Mouse (Mus musculus): ENCODE results near the gene Trex2. TPM values are rescaled to one million over a fixed set of nuclear protein-coding genes. Genes with fewer than 3 reads are reported as not detected.
"Not testable (repeated sequence)": the region's sequence is repeated elsewhere in the genome, so short reads cannot be mapped to it uniquely, and the experiment has no call there.

The Trex2 gene
- polyA plus RNA-seq, 1 experiment from 2014 or later: not detected

GRCm38 (mm10) chrX:73410880-73411517 lies 24.1 kb downstream of the Trex2 start, which contains the start of gene Zfp92:
Gene Zfp92 (plus strand): TSS chrX:73411096.
- Histone ChIP-seq H3K9ac (replicated peaks; ENCODE audit: low read depth, low read length) (no peak within 1 kb of the TSS), H3K4me3 (ENCODE audit: low read depth, low read length) (peak within 1 kb of the TSS; percentile 11; the same call in 1 of the 2 replicates), H3K4me1 (ENCODE audit: control insufficient read depth, insufficient read depth, low read length) (no peaks in the 10 kb centered on the region), H3K9me3 (ENCODE audit: control insufficient read depth, low read depth, low read length) (no peaks in the 10 kb centered on the region), H3K27ac (ENCODE audit: low read length) (no peak within 1 kb of the TSS), H3K36me3 (ENCODE audit: control insufficient read depth, insufficient read depth, low read length) (no peaks in the 10 kb centered on the region), H3K27me3 (ENCODE audit: control insufficient read depth, insufficient read depth, low read length) (no peaks in the 10 kb centered on the region), H3K4me2 (replicated peaks; ENCODE audit: low read depth, low read length) (peak within 1 kb of the TSS; percentile 40)
- no peak for ATAC-seq (ENCODE audit: insufficient number of reproducible peaks, insufficient read depth, low FRiP score, low read depth)
- WGBS: 20% methylated on average over 20 of the region's 20 CpGs

DNA sequence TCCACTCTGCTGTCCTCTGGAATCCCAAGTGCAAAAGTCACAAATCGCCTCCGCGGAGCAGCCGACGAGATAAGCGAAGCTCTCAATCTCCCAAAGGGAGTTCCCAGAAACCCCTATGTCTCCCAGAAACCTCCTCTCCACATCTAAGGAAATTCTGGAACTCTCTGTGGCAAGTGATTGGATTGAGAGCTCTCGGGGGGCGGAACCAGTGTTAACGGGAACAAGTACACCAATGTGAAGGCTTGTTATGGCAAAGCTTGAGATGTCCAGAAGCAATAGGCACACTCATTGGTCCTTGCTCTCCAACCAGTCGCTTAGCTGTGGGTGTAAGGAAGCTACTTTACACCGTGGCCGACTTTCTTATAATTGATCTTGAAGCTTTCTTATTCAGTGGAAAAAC lies 33.5 kb downstream of the Trex2 start:
- 93% methylated on average over 12 of the region's 12 CpGs for WGBS
- H3K36me3 ChIP-seq (ENCODE audit: control insufficient read depth, insufficient read depth, low read length): no peaks in the 10 kb centered on the region
- no peak overlapping the region for H3K4me3 ChIP-seq (ENCODE audit: low read depth, low read length)
- no peak overlapping the region for H3K9ac ChIP-seq (replicated peaks; ENCODE audit: low read depth, low read length)
- no peak overlapping the region for H3K27ac ChIP-seq (ENCODE audit: low read length)
- no peaks in the 10 kb centered on the region for H3K27me3 ChIP-seq (ENCODE audit: control insufficient read depth, insufficient read depth, low read length)
- no peaks in the 10 kb centered on the region for H3K4me1 ChIP-seq (ENCODE audit: control insufficient read depth, insufficient read depth, low read length)
- no peaks in the 10 kb centered on the region for H3K9me3 ChIP-seq (ENCODE audit: control insufficient read depth, low read depth, low read length)
- ATAC-seq (ENCODE audit: insufficient number of reproducible peaks, insufficient read depth, low FRiP score, low read depth): no peak
- no peak overlapping the region for H3K4me2 ChIP-seq (replicated peaks; ENCODE audit: low read depth, low read length)

DNA sequence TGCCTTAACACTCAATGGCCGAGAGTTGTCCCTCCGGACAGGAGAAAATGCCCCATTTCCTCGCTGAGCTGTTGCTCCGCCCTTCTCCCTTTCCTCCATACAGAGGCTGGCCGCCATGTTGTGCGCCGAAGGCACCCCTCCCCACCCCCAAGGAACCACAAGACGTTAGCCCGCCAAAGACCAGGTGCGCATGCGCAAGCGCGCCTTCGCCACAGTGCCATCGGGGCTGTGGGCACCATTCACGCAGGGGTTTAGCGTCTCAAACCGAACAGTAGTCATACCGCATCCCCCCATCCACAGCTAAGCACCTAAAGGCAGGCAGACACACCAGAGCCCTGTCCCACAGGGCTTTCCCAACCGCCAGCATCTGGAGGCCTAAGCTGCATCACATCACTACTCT lies 34.2 kb downstream of the Trex2 start:
- H3K27ac ChIP-seq (ENCODE audit: low read length): no peak overlapping the region
- H3K4me2 ChIP-seq (replicated peaks; ENCODE audit: low read depth, low read length): no peak overlapping the region
- H3K4me1 ChIP-seq (ENCODE audit: control insufficient read depth, insufficient read depth, low read length): no peaks in the 10 kb centered on the region
- H3K4me3 ChIP-seq (ENCODE audit: low read depth, low read length): no peak overlapping the region
- H3K9me3 ChIP-seq (ENCODE audit: control insufficient read depth, low read depth, low read length): no peaks in the 10 kb centered on the region
- ATAC-seq (ENCODE audit: insufficient number of reproducible peaks, insufficient read depth, low FRiP score, low read depth): no peak
- no peak overlapping the region for H3K9ac ChIP-seq (replicated peaks; ENCODE audit: low read depth, low read length)
- no peaks in the 10 kb centered on the region for H3K27me3 ChIP-seq (ENCODE audit: control insufficient read depth, insufficient read depth, low read length)
- no peaks in the 10 kb centered on the region for H3K36me3 ChIP-seq (ENCODE audit: control insufficient read depth, insufficient read depth, low read length)
- 80% methylated on average over 20 of the region's 20 CpGs for whole genome bisulfite sequencing

DNA sequence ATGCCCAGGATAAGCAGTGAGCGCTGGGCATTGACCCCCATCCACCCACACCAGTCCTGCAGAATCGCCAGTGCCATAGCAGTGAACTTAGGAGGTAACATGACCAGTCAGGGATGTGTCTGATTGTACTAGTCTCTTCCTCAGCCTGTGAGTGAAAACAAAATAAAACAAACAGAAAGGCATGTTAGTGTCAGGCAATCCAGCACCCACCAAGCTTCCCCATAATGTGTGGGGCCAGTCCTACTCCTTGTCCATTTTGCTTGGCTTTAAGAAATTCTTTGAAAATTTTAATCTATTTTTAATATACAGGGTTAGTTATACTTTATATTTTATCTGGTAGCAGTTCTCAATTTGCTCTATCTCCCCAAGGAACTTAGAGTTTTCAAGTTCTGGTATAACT lies 36.5 kb downstream of the Trex2 start, which contains the start of gene Gm18336:
Gene Gm18336 (minus strand): TSS at position 101 of the 400 bp plus-strand sequence.
- not testable (repeated sequence) for H3K9ac ChIP-seq (replicated peaks; ENCODE audit: low read depth, low read length); H3K27me3 ChIP-seq (ENCODE audit: control insufficient read depth, insufficient read depth, low read length); H3K9me3 ChIP-seq (ENCODE audit: control insufficient read depth, low read depth, low read length); H3K36me3 ChIP-seq (ENCODE audit: control insufficient read depth, insufficient read depth, low read length); H3K27ac ChIP-seq (ENCODE audit: low read length); H3K4me1 ChIP-seq (ENCODE audit: control insufficient read depth, insufficient read depth, low read length); H3K4me3 ChIP-seq (ENCODE audit: low read depth, low read length); H3K4me2 ChIP-seq (replicated peaks; ENCODE audit: low read depth, low read length); ATAC-seq (ENCODE audit: insufficient number of reproducible peaks, insufficient read depth, low FRiP score, low read depth)
- 55% methylated on average over 1 of the region's 2 CpGs for WGBS

- ATAC-seq (ENCODE audit: insufficient number of reproducible peaks, insufficient read depth, low FRiP score, low read depth): no peak
- Histone ChIP-seq H3K36me3 (ENCODE audit: control insufficient read depth, insufficient read depth, low read length) (no peaks in the 10 kb centered on the region), H3K9ac (replicated peaks; ENCODE audit: low read depth, low read length) (no peak overlapping the region), H3K9me3 (ENCODE audit: control insufficient read depth, low read depth, low read length) (no peaks in the 10 kb centered on the region), H3K4me2 (replicated peaks; ENCODE audit: low read depth, low read length) (no peak overlapping the region), H3K4me3 (ENCODE audit: low read depth, low read length) (no peak overlapping the region), H3K27ac (ENCODE audit: low read length) (no peak overlapping the region), H3K27me3 (ENCODE audit: control insufficient read depth, insufficient read depth, low read length) (no peaks in the 10 kb centered on the region), H3K4me1 (ENCODE audit: control insufficient read depth, insufficient read depth, low read length) (no peaks in the 10 kb centered on the region)
- 90% methylated on average over 1 of the region's 1 CpGs for WGBS
Measured at GRCm38 (mm10) chrX:73396446-73396845, 38.7 kb downstream of the Trex2 start.

DNA sequence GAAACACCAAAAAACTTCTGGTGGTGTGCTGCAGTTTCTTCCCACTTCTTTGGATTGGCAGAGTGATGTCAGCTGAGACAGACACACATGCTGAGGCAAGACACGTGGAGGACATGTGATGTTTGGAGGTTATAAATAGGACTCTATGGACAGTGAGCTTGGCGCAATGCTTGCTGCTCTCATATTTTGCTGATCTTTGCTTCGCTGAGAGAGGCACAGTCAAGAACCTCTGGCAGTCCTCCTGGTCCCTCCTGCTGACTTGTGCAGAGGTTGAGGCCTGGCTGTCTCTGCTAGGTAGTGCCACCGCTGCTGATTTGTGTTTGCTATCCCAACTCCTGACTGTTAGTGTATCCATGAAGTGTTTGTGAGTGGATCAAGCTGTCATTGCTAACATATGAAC lies 43.7 kb downstream of the Trex2 start:
- ATAC-seq (ENCODE audit: insufficient number of reproducible peaks, insufficient read depth, low FRiP score, low read depth): no peak
- Histone ChIP-seq H3K9ac (replicated peaks; ENCODE audit: low read depth, low read length) (no peak overlapping the region), H3K36me3 (ENCODE audit: control insufficient read depth, insufficient read depth, low read length) (no peaks in the 10 kb centered on the region), H3K9me3 (ENCODE audit: control insufficient read depth, low read depth, low read length) (no peaks in the 10 kb centered on the region), H3K4me2 (replicated peaks; ENCODE audit: low read depth, low read length) (no peak overlapping the region), H3K4me1 (ENCODE audit: control insufficient read depth, insufficient read depth, low read length) (no peaks in the 10 kb centered on the region), H3K27me3 (ENCODE audit: control insufficient read depth, insufficient read depth, low read length) (no peaks in the 10 kb centered on the region), H3K27ac (ENCODE audit: low read length) (no peak overlapping the region), H3K4me3 (ENCODE audit: low read depth, low read length) (no peak overlapping the region)
- WGBS: 82% methylated on average over 4 of the region's 4 CpGs

DNA sequence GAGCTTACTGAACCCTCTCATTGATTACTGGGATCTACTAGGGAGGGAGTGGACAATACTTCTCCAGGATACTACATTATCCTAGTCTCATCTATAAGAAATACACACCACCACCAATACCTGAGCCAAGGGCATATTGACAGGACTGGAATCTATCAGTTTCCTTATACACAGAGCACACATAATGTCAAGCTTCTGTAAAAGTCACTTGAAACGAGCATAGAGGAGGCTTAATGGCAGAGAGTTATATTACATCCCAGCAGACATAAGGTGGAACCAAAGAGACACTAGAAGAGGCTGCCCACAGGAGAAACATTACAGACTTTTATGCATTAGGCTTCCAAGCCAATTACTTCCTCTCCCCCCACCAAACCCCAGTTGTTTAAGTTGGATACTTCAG lies 50.2 kb downstream of the Trex2 start:
- no peak for ATAC-seq (ENCODE audit: insufficient number of reproducible peaks, insufficient read depth, low FRiP score, low read depth)
- no peaks in the 10 kb centered on the region for H3K36me3 ChIP-seq (ENCODE audit: control insufficient read depth, insufficient read depth, low read length)
- no peaks in the 10 kb centered on the region for H3K27me3 ChIP-seq (ENCODE audit: control insufficient read depth, insufficient read depth, low read length)
- no peaks in the 10 kb centered on the region for H3K4me1 ChIP-seq (ENCODE audit: control insufficient read depth, insufficient read depth, low read length)
- no peak overlapping the region for H3K4me3 ChIP-seq (ENCODE audit: low read depth, low read length)
- H3K27ac ChIP-seq (ENCODE audit: low read length): no peak overlapping the region
- no peak overlapping the region for H3K4me2 ChIP-seq (replicated peaks; ENCODE audit: low read depth, low read length)
- H3K9me3 ChIP-seq (ENCODE audit: control insufficient read depth, low read depth, low read length): no peaks in the 10 kb centered on the region
- 29% methylated on average over 1 of the region's 1 CpGs for WGBS
- H3K9ac ChIP-seq (replicated peaks; ENCODE audit: low read depth, low read length): no peak overlapping the region

DNA sequence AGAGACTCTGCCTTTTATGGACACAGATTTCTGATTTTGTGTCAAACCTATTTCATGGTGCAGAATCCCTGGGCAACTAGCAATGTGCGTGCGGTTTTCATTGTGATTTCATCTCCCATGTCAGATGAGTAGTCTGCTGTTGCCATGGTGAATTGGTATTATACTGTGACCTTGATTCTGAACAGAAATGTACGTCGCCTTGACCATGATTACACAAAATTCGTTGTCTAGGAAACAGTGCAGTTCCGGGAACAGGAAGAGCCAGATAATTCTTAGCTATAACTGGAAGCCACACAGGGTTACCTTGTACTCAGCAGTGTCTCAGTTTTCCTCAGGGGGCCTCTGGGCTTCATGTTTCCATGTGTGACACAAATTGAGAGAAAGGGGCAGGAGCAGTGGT lies 50.7 kb downstream of the Trex2 start:
- H3K27ac ChIP-seq (ENCODE audit: low read length): no peak overlapping the region
- H3K27me3 ChIP-seq (ENCODE audit: control insufficient read depth, insufficient read depth, low read length): no peaks in the 10 kb centered on the region
- no peaks in the 10 kb centered on the region for H3K36me3 ChIP-seq (ENCODE audit: control insufficient read depth, insufficient read depth, low read length)
- H3K4me3 ChIP-seq (ENCODE audit: low read depth, low read length): no peak overlapping the region
- no peaks in the 10 kb centered on the region for H3K4me1 ChIP-seq (ENCODE audit: control insufficient read depth, insufficient read depth, low read length)
- H3K9me3 ChIP-seq (ENCODE audit: control insufficient read depth, low read depth, low read length): no peaks in the 10 kb centered on the region
- no peak overlapping the region for H3K4me2 ChIP-seq (replicated peaks; ENCODE audit: low read depth, low read length)
- no peak for ATAC-seq (ENCODE audit: insufficient number of reproducible peaks, insufficient read depth, low FRiP score, low read depth)
- H3K9ac ChIP-seq (replicated peaks; ENCODE audit: low read depth, low read length): no peak overlapping the region
- WGBS: 78% methylated on average over 6 of the region's 6 CpGs
